Mouse (Mus musculus): ENCODE measurements around the gene Mab21l3. TPM values are rescaled to one million over a fixed set of nuclear protein-coding genes. Genes with fewer than 3 reads are reported as not detected.

Mab21l3 gene
- polyA plus RNA-seq, 1 experiment from 2014 or later, result 0.32 TPM

GRCm38 (mm10) chr3:101875258-101875920 lies 26.6 kb upstream of the Mab21l3 start:
- ATAC-seq (ENCODE audit: insufficient number of reproducible peaks, low FRiP score), result no peak
- H3K27me3 ChIP-seq (replicated peaks), result no peaks in the 10 kb centered on the region
- H3K4me1 ChIP-seq (replicated peaks), result peaks cover 13% of the 10 kb centered on the region
- no peak overlapping the region for H3K4me3 ChIP-seq
- no peak overlapping the region for H3K9ac ChIP-seq
- H3K27ac ChIP-seq (ENCODE audit: poor library complexity, severe bottlenecking), result no peak overlapping the region
- 72% methylated on average over 10 of the region's 10 CpGs for WGBS
- H3K36me3 ChIP-seq, result peaks cover 43% of the 10 kb centered on the region
- no peak overlapping the region for H3K4me2 ChIP-seq
- H3K9me3 ChIP-seq (replicated peaks), result no peaks in the 10 kb centered on the region

DNA sequence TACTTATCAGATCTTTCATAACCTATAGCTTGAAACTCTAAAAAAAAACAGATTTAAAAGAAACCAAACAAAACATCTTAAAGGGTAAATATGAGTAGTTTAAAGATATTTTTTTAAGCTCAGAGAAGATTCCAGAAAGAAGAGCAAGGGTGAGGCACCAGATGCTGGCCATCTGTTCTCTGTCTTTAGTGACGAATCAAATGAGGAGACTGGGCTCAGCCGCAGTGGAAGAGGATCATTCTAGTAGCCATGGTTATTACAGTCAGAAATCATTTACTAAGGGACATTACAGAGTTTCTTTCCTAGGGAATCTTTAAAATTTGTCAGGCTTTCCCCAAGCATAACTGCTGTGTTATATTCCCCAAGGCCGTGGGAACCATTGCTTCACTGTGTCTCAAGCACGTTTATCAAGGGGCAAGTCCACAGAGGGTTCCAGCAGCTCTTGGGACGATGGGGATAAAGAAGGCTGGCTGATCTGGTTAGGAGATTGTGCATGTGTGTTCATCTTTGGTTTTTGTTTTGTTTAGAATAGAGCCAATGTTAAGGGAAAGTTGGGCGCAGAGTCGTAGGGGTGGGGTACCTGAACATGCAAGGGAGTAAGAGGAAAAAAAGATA lies 24.4 kb upstream of the Mab21l3 start:
- 83% methylated on average over 7 of the region's 7 CpGs for WGBS
- ATAC-seq (ENCODE audit: insufficient number of reproducible peaks, low FRiP score), result no peak
- Histone ChIP-seq H3K27me3 (replicated peaks) (no peaks in the 10 kb centered on the region), H3K9me3 (replicated peaks) (no peaks in the 10 kb centered on the region), H3K4me1 (replicated peaks) (peaks cover 11% of the 10 kb centered on the region), H3K4me3 (no peak overlapping the region), H3K4me2 (no peak overlapping the region), H3K9ac (no peak overlapping the region), H3K36me3 (peaks cover 32% of the 10 kb centered on the region), H3K27ac (ENCODE audit: poor library complexity, severe bottlenecking) (no peak overlapping the region)

GRCm38 (mm10) chr3:101871951-101872350 lies 23.2 kb upstream of the Mab21l3 start:
- Histone ChIP-seq H3K27ac (ENCODE audit: poor library complexity, severe bottlenecking) (no peak overlapping the region), H3K4me3 (no peak overlapping the region), H3K4me2 (no peak overlapping the region), H3K4me1 (replicated peaks) (peaks cover 9% of the 10 kb centered on the region), H3K36me3 (peaks cover 23% of the 10 kb centered on the region), H3K9me3 (replicated peaks) (no peaks in the 10 kb centered on the region), H3K9ac (no peak overlapping the region), H3K27me3 (replicated peaks) (no peaks in the 10 kb centered on the region)
- WGBS, result 86% methylated on average over 9 of the region's 9 CpGs
- ATAC-seq (ENCODE audit: insufficient number of reproducible peaks, low FRiP score), result no peak

DNA sequence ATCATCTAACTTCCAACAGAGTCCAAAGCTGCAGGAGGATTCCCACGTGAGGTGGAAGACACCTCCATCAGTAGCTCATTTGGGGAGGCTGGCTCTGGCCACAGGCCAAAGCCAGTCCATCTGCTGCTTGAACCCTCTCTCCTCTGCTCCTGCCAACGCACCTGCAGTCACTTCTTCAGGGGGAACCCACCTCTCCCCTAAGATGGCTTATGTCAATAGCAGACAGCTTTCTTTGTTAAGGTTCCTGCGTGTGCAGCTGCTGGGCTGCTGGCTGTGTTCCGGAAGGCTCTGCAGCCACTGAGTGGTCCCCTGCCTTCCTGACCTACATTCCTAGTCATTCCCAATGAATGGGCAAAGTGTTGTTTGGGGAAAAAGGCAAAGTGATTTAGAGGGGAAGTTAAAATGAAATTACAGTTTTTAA lies 18.3 kb upstream of the Mab21l3 start:
- Histone ChIP-seq H3K4me1 (replicated peaks) (no peaks in the 10 kb centered on the region), H3K36me3 (peaks cover 30% of the 10 kb centered on the region), H3K4me3 (no peak overlapping the region), H3K4me2 (no peak overlapping the region), H3K27me3 (replicated peaks) (no peaks in the 10 kb centered on the region), H3K27ac (ENCODE audit: poor library complexity, severe bottlenecking) (no peak overlapping the region), H3K9ac (no peak overlapping the region), H3K9me3 (replicated peaks) (no peaks in the 10 kb centered on the region)
- no peak for ATAC-seq (ENCODE audit: insufficient number of reproducible peaks, low FRiP score)
- WGBS, result 78% methylated on average over 4 of the region's 4 CpGs

DNA sequence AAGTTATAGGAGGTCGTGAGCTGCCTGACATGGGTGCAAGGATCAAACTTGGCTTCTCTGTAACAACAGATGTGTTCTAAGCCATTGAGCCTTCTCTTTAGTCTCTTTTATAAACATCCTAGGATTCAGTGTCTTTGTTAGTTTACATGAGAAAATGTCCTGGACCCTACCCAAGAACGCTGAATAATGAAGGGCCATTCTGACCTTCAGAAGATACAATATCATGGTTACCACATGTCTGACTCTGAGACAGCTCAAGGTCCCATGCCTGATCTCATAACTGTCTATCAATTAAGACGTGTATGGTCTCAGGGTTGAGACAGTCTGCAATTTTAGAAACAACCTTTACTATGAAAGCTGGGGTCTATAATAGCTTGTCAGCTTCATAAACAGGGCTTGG lies 13.1 kb upstream of the Mab21l3 start:
- no peak for ATAC-seq (ENCODE audit: insufficient number of reproducible peaks, low FRiP score)
- Histone ChIP-seq H3K36me3 (peaks cover 69% of the 10 kb centered on the region), H3K9me3 (replicated peaks) (no peaks in the 10 kb centered on the region), H3K4me1 (replicated peaks) (no peaks in the 10 kb centered on the region), H3K27ac (ENCODE audit: poor library complexity, severe bottlenecking) (no peak overlapping the region), H3K4me2 (no peak overlapping the region), H3K9ac (no peak overlapping the region), H3K27me3 (replicated peaks) (no peaks in the 10 kb centered on the region), H3K4me3 (no peak overlapping the region)
- WGBS, result 84% methylated on average over 3 of the region's 3 CpGs

GRCm38 (mm10) chr3:101860151-101860550 lies 11.4 kb upstream of the Mab21l3 start:
- no peaks in the 10 kb centered on the region for H3K4me1 ChIP-seq (replicated peaks)
- H3K27ac ChIP-seq (ENCODE audit: poor library complexity, severe bottlenecking), result no peak overlapping the region
- no peaks in the 10 kb centered on the region for H3K27me3 ChIP-seq (replicated peaks)
- no peak overlapping the region for H3K9ac ChIP-seq
- 68% methylated on average over 7 of the region's 7 CpGs for WGBS
- H3K4me2 ChIP-seq, result no peak overlapping the region
- ATAC-seq (ENCODE audit: insufficient number of reproducible peaks, low FRiP score), result no peak
- H3K36me3 ChIP-seq, result peaks cover 68% of the 10 kb centered on the region
- H3K4me3 ChIP-seq, result no peak overlapping the region
- no peaks in the 10 kb centered on the region for H3K9me3 ChIP-seq (replicated peaks)

- peaks cover 68% of the 10 kb centered on the region for H3K36me3 ChIP-seq
- no peak overlapping the region for H3K4me2 ChIP-seq
- H3K9ac ChIP-seq, result no peak overlapping the region
- H3K4me1 ChIP-seq (replicated peaks), result no peaks in the 10 kb centered on the region
- 79% methylated on average over 7 of the region's 7 CpGs for WGBS
- no peaks in the 10 kb centered on the region for H3K9me3 ChIP-seq (replicated peaks)
- H3K4me3 ChIP-seq, result no peak overlapping the region
- ATAC-seq (ENCODE audit: insufficient number of reproducible peaks, low FRiP score), result no peak
- H3K27me3 ChIP-seq (replicated peaks), result no peaks in the 10 kb centered on the region
- no peak overlapping the region for H3K27ac ChIP-seq (ENCODE audit: poor library complexity, severe bottlenecking)
Observed at GRCm38 (mm10) chr3:101859740-101860139, 11.0 kb upstream of the Mab21l3 start.

- H3K36me3 ChIP-seq, result peaks cover 15% of the 10 kb centered on the region; the same call in 1 of the 2 replicates
- H3K4me2 ChIP-seq, result no peak overlapping the region
- H3K9me3 ChIP-seq (replicated peaks), result no peaks in the 10 kb centered on the region
- 74% methylated on average over 1 of the region's 1 CpGs for WGBS
- H3K27ac ChIP-seq (ENCODE audit: poor library complexity, severe bottlenecking), result no peak overlapping the region
- no peak overlapping the region for H3K4me3 ChIP-seq
- H3K27me3 ChIP-seq (replicated peaks), result no peaks in the 10 kb centered on the region
- H3K9ac ChIP-seq, result no peak overlapping the region
- peaks cover 11% of the 10 kb centered on the region for H3K4me1 ChIP-seq (replicated peaks)
- no peak for ATAC-seq (ENCODE audit: insufficient number of reproducible peaks, low FRiP score)
Observed at GRCm38 (mm10) chr3:101854075-101854474, 5.3 kb upstream of the Mab21l3 start.

- H3K27ac ChIP-seq (ENCODE audit: poor library complexity, severe bottlenecking), result no peak overlapping the region
- 64% methylated on average over 6 of the region's 6 CpGs for WGBS
- ATAC-seq (ENCODE audit: insufficient number of reproducible peaks, low FRiP score), result no peak
- H3K9ac ChIP-seq, result no peak overlapping the region
- peaks cover under 1% of the 10 kb centered on the region; the same call in 1 of the 2 replicates for H3K36me3 ChIP-seq
- no peaks in the 10 kb centered on the region for H3K27me3 ChIP-seq (replicated peaks)
- H3K9me3 ChIP-seq (replicated peaks), result no peaks in the 10 kb centered on the region
- peaks cover 11% of the 10 kb centered on the region for H3K4me1 ChIP-seq (replicated peaks)
- no peak overlapping the region for H3K4me3 ChIP-seq
- H3K4me2 ChIP-seq, result no peak overlapping the region
Observed at GRCm38 (mm10) chr3:101851363-101851762, 2.6 kb upstream of the Mab21l3 start.

- no peak overlapping the region for H3K4me3 ChIP-seq
- H3K36me3 ChIP-seq, result no peaks in the 10 kb centered on the region
- H3K9me3 ChIP-seq (replicated peaks), result no peaks in the 10 kb centered on the region
- no peak overlapping the region for H3K4me2 ChIP-seq
- H3K4me1 ChIP-seq (replicated peaks), result no peaks in the 10 kb centered on the region
- no peak overlapping the region for H3K27ac ChIP-seq (ENCODE audit: poor library complexity, severe bottlenecking)
- 80% methylated on average over 4 of the region's 4 CpGs for WGBS
- no peak overlapping the region for H3K9ac ChIP-seq
- no peak for ATAC-seq (ENCODE audit: insufficient number of reproducible peaks, low FRiP score)
- no peaks in the 10 kb centered on the region for H3K27me3 ChIP-seq (replicated peaks)
Observed at GRCm38 (mm10) chr3:101846096-101846495, 2.7 kb downstream of the Mab21l3 start.

GRCm38 (mm10) chr3:101842372-101843094 lies 6.2 kb downstream of the Mab21l3 start:
- Histone ChIP-seq H3K4me3 (no peak overlapping the region), H3K27me3 (replicated peaks) (no peaks in the 10 kb centered on the region), H3K4me2 (no peak overlapping the region), H3K9ac (no peak overlapping the region), H3K4me1 (replicated peaks) (no peaks in the 10 kb centered on the region), H3K9me3 (replicated peaks) (no peaks in the 10 kb centered on the region), H3K27ac (ENCODE audit: poor library complexity, severe bottlenecking) (no peak overlapping the region), H3K36me3 (no peaks in the 10 kb centered on the region)
- ATAC-seq (ENCODE audit: insufficient number of reproducible peaks, low FRiP score), result no peak
- WGBS, result 79% methylated on average over 7 of the region's 7 CpGs

Measured in heart, embryonic 12.5 days (tissue).